Mouse (Mus musculus): ENCODE data around the gene Suv39h1.

DNA sequence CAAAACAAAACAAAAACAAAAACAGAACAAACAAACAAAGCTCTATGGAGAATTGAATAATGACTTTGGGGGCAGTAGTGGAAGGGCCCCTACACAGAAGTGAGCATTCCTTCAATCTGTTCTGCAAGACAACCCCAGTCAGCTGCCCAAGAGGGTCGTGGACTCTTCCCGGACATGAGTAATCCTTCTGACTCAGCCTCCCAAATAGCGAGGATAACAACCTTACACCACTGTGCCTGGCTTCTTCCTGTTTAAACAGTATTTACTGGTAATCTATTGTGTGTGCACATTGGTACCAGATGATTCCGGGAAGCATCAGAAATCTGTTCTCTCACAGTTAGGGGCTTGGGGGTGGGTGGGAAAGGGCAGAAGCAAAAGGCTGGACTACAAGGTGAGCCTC lies 47.7 kb downstream of the Suv39h1 start:
- TF ChIP-seq MAFK (IDR thresholded peaks at IDR 0.05; ENCODE audit: insufficient read depth, low read depth, low read length) = no peak
- TF ChIP-seq HCFC1 (IDR thresholded peaks at IDR 0.05; ENCODE audit: borderline replicate concordance, insufficient read depth, low read length) = no peak
